Mouse (Mus musculus) adrenal gland, postnatal 25 days (tissue): ENCODE data around the gene Btg2. TPM values are rescaled to one million over a fixed set of nuclear protein-coding genes. Genes with fewer than 3 reads are reported as not detected.

Experiments
- DNase-seq: peaks from one replicate; pipeline ENCODE4 v3.0.0; 2021; ENCODE audit warnings: mixed read lengths
- total RNA-seq: library from RNA; stranded (reverse); gene quantifications from 2 replicates; pipeline ENCODE4 v1.2.3, GENCODE M21; 2021

Gene Btg2
- total RNA-seq, 1 experiment from 2014 or later = 18.1 TPM

DNA sequence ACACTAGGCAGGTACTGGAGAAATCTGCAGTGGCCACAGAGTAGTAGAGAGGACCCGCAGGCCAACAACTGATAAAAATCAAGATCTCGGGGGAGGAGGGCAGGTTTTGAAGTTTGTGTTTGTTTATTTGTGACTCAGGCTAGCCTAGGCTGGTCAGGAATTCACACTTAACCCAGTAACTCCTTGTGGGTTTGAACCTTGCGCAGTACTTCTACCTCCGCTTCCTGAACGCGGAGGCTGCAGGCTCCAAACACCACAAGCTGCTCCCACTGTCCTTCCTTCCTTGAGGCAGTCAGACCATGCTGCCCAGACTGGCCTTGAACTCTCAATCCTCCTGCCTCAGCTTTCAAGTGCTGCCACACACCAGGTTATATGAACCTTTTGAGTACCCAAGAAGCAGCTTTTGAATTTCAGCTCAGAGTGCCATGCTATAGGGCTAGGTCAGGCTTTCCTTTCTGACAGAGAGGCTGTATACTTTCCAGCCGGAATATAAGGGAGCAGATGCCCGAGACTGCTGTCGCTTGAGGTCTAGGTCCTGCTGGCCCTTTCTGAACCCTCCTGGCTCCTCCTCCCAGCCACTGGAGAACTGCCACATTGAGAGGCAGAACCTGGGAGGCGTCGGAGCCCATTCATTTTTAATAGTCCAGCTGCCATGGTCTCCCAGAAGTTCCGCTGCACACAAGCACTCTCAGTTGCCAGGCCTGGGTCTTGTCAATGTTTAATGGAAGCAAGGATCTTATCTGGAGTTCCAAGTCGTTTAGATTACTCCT is 19.2 kb upstream of the Btg2 start:
- DNase-seq = peak; percentile 43

DNA sequence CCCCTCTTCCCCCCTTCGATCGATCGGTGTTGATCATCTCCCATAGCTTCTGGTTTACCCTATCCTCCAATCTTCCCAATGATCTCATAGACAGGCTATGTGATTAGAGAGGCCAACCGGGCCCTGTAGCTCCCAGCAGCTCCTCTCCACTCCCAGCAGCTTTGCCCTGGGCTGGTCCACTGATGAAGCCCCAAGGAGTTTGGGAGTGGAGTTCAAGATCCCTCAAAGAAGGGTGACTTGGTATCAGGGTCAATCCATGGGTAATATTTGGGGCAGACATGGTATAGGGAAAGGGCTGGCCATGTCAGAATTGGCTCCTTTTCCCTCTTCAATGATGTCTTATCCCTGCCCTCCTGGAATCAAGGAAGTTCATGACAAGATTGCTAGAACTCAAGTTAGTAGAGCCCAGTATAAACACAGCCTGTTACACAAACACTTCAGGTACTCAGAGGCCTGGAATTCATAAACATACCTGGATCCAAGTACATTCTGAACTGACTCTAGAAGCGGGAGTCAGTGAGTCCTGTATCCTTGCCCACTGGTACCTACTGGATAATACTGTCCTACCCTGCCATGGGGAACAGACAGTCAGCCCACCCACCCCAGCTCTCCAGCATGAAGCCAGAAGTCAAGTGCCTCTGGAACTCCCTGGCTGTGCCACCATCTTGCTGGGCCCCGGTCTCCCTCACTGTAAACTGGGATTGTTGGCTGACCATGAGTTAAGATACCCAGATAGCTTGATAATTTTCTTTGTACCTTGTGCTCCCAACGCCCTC is 18.3 kb upstream of the Btg2 start:
- no peak for DNase-seq

DNA sequence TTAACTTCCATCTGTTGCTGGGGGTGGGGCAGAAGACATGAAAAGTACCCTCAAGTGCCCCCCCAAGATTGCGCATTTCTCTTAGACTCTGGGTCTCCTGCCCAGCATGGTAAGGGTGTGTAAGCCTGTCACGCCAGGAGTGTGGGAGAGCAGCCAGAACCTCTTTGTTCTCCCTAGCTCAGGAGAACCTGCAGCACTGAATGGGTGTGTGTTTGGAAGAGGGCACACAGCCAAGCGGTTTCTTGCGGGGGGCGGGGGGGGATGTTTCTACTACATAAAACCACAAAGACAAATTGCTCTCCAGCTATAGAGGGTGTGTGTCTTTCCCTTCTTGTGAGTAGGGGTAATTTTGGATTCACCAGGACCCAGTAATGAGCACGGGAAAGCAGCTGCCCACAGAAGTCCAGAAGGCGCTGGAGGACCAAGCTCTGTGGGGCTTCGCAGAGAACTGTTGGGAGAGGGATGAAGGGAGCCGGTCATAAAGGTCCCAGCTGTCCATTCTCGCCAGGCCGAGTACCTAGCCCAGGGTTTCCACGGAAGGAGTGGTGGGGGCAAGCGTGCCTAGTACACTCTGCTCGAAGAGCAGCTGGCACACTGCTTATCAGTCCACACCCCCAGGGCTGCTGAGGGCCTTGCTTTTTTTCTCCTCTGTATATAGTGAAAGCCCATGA is 17.5 kb upstream of the Btg2 start:
- DNase-seq = no peak

DNA sequence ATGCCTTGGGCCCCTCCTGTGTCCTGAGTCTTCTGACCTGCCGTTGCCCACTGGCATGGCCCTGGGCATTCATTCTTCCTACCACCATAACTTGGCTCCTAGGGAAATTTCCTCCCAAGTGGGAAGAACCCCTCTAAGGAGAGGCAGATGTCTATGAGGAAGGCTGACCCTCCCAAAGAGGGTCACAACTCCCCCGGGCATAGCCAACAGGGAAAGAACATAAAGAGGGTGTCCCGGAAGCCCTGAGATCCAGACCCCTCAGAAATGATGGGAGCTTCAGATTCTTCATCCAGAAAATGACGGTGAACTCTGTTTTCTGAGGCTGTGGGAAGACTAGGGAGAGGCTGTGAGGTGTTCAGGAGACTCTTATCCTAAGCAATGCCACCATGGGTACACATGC is 16.8 kb upstream of the Btg2 start:
- no peak for DNase-seq

DNA sequence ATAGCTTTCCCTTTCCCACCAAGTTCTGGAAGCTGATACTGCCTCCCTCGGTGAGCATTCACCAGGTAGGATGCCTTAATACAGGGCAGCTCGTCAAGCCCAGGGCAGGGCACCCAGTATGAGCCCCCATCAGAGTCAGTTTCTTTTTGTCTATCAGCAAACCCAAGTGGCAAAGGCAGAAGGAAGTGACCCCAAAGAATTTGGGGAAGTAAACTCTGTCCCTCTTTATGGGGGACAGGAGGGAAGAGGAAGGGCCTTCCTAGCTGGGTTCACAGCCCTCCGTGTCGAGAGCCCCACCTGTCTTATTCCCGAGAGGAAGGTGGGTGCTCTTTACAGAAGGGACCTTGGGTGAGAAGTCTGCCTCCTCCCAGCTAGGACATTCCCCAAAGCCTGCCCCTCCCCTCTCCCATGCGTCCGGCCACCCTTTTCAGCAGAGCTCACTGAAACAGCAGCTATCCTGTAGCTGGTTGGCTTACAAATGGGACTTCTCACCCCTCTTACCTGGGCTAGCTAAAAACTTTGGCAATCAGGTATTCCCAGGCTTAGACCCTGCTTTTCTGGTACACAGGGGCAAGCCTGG is 16.2 kb upstream of the Btg2 start:
- no peak for DNase-seq

DNA sequence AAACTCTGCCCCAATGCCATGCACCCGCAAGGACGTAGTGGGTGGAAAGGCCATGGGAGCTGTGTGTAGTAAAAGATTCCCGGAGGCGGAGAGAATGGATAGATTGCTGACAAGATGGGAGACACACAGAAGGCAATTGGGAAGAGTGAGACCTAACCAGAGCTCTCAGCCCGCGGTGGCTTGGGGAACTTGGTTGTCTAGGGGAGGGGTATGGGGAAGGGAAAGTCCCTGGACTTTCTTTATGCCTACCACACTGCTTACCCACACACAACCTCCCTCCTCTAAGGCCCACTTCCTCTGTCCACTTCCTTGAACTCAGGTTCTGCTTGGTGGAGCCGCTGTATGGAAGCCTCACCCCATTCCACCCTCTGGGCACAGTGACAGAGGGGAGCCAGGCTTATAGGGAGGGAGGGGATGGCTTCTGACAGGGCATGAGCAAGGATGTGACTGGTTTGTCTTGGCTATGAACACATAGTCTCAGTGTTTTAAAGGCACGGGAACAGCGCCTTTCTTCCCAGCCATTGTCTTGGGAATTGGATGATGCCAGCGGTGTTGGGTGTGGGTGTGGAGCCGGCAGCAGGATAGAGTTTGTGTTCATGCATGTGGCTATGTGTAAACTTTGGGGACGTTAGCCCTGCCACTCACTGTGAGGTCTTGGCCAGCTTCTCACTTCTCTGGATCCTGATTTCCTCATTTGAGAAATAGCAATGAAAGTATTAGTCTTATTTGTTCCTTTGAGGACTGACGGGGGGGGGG is 15.0 kb upstream of the Btg2 start:
- no peak for DNase-seq

DNA sequence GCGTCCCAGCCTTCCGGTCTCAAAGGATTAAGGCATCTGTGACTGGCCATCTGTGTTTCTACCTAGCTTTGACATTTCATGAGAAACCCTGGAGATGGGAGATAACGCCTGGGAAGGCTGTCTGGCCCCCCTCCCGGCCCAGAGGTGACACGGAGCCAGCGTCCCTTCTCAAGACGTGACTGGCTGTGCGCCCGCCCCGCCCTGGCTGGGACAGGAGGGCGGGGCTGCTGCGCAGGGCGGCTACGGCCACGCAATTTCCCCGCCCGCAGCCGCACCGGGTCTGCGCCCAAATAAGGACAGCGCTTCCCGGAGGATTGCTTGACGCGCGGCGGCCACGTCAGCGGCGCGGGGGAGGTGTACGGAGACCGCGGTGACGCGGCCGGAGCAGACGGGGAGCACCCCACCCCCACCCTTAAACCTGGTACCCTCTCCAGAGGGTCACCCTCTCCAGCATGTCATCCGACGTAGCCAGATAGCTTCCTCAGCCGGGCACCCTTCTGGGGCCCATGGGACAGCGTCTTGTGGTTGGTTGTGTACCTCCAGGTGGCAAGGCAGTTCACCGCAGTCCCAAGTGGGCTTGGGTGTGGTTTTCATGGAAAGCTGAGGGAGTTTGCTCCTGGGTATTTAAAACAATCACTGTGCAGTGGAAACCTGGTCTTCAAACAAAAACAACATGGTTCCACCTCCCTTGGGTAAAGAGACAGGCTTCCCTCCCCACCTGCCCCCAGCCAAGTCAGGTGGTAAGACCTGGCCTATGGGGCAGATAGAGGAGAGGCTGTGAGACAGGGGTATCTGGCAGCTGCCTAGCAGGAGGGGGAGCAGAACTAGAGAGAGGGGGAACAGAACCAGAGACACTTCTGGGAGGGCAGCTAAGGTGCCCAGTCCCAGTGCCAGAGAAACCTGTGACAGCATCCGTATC is 14.2 kb upstream of the Btg2 start:
- peak; percentile 96 for DNase-seq

DNA sequence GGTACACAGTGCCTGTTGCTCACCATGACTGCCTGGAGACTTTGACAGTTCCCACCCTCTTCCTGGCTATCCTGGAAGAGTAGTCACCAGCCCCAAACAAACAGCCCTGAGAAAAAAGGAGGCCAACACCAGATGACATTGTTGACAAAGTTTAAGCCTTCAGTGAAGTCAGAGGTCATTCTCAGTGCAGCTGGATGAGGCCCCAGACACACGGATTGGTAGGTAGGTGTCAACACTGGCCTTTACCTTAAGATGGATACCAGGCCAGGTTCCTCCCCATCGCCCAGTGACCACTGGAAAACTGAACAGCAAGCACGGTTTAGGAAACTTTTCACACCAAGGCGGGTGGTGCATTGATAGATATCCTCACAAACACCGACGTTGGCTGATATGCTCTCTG is 13.4 kb upstream of the Btg2 start:
- DNase-seq = no peak

DNA sequence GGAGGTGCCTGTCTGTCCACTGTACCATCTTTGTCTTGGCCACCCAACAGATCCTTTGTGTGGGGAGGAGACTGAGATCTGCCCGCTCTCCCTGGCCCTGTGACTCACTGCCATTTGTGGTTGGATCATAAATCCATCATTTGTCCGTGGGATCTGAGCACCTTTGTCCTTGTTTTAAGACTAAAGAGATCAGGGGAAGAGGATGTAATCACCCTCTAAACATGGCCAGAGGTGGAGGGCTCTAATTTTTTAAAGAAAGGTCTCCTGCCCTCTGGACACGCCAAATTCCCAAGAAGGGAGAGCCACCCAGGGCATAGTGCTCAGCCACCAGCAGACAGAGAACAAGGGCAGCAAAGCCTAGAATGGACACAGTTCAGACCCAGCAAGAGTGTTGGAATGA is 12.9 kb upstream of the Btg2 start:
- DNase-seq = no peak

DNA sequence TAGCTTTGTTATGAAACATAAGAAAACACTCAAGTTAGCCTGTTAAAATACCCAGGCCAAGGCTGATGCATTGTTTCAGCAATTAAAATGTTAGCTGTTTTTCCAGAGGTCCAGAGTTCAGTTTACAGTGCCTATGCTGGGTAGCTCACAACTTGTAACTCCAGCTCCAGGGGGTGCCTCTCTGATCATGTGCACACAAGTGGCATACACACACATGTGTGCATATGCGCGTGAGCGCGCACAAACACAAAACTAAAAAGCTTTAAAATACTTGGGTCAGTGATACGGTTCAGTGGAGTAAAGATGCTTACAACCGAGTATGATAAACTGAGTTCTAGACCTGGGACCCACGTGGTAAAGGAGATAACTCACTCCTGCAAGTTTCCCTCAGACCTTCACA is 10.2 kb upstream of the Btg2 start:
- DNase-seq = no peak

DNA sequence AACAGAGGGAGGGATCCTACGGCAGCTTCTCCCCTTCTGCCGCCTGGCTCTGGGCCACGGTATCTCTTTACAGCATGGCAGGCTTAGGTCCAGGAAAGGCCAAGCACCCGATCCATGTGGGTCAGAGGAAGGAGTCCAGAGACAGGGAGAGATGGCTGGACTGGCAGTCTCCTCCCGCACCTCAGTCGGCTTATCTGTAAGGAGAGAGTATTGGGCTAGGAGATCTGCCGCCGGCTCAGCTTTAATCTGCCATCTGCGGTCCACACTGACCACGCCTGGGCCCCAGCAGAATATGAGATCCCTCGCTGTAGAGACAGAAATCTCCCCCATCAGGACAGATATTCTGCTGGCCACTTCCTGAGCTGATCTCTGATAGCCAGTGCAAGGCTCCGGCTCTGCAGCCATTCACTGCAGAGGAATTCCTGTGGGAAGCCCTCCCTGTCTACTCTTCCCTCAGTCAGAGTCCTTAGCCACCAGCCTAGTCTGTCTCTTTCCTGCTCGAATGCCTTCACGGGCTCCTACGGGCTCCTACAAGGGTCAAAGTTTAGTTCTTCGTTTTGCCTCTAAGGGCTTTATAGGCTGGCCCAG is 8.0 kb upstream of the Btg2 start:
- no peak for DNase-seq

DNA sequence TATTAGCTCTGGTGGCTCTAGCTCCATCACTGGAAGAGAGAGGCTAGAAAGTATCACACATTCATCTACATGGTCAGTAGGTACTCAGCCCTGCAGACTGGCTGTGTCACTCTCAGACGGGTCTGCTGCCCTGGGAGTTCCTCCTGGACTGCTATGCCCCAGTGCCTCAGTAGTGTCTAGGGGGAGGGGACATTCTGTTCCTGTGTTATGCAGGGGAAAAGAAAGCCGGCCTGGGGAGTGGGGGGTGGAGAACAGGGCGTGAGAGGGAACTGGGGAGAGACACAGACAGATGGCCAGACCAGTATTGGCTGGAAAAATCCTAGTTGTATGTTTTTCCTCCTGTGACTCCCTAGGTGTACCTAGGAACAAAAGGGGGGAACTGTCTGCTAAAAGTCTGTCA is 7.1 kb upstream of the Btg2 start:
- DNase-seq = no peak

DNA sequence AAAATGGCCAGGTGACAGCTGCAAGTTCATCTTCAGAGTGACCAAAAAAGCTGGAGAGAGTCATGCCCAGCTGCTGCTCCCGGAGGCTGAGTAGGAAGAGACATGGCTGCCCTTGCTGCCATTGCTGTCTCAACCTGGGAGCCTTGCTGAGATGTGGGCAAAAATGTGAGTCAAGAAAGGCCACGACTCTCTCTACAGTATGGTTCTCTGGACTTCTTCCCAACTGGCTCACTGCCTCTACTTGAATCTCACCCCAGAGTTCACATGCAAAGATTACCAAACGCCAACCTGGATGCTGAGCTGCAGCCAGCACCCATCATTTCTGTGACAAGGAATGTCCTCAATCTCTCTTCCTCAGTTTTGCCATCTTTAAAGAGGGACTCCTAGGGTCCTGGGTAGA is 5.2 kb upstream of the Btg2 start:
- DNase-seq = no peak

DNA sequence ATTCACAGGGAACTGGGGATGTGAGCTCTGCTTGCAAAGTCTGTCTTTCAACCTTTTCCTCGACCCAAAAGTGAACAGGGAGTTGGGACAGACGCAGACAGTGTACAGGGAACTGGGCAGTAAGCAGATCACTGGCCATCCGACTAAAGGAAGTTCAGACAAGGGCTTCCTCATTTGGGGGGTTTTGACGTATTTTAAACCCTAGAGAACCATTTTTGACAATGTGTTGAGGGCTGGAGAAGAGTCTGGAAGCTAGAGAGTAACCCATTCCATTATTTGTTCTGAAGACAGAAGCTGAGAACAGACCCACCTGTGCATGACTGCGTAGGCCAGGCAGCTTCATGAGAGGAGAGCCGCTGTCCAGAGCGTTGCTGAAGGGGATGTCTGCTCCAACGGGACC is 4.8 kb upstream of the Btg2 start:
- DNase-seq = no peak

DNA sequence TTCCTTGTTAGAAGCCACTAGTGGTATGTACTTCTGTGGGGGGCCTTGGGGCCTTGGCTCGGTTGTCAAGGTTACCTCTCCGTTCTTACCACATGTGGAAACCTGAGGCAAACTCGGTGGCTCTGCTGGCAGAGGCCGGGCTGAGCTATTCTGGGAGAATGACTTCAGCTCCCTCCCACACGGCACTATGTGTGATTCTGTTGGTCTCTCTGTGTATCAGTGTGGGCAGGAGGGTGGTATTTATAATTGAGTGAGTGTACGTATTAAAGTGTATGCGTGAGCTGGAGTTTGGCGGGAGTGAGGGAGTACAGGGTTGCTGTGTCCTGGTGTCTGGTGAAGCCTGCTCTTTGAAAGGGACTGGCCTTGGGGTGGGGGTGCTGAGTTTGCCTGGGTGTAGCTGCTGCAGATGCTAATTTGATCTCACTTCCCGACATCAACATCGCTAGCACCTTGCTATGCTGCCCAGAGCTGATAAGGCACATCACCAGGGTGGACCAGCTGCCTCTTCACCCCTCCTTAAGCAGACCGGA is 4.1 kb upstream of the Btg2 start:
- peak; percentile 65 for DNase-seq

DNA sequence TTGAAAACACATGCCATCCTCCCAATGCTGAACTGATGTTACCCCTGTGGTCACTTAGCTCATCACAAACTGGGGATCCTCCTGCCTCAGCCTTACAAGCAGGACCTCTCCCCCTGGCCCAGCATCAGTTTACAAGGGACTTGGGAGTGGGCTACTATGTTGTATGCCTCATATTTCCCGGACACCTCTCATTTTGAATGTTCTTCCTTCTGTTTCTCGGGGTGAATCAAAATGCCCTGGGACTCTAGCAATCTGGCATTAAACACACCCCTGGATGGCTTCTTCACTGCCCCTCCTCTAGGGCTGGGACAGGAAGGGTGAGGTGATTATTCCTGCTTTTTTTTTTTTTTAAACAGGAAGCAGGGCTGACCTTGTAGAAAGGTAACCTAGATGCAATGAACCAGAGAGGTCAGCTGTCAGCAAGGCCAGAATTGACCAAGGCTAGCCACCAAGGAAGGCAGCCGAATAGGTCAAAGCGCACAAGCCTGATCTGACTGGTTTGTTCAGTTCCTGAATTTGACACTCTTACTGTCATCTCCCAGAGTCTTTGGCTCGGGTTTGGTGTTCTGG is 2.0 kb upstream of the Btg2 start:
- no peak for DNase-seq

DNA sequence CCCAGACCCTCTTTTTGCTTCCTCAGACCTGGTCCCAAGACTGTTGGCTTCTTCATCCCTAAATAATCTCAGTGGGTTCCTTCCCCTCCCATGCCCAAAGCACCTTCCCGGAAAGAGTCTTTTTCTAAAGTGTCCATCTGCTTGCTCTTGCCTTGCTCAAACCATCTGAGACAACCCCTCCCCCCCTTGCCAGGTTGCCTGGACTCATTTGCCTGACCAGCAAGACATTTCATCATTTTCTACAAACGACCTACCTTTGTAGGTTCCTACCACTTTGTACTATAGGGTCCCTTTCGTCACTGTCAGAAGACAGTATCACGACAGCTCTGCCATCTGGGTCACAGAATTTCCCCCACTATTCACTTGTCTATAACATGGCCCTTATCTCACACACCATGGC is 1.5 kb upstream of the Btg2 start:
- no peak for DNase-seq

DNA sequence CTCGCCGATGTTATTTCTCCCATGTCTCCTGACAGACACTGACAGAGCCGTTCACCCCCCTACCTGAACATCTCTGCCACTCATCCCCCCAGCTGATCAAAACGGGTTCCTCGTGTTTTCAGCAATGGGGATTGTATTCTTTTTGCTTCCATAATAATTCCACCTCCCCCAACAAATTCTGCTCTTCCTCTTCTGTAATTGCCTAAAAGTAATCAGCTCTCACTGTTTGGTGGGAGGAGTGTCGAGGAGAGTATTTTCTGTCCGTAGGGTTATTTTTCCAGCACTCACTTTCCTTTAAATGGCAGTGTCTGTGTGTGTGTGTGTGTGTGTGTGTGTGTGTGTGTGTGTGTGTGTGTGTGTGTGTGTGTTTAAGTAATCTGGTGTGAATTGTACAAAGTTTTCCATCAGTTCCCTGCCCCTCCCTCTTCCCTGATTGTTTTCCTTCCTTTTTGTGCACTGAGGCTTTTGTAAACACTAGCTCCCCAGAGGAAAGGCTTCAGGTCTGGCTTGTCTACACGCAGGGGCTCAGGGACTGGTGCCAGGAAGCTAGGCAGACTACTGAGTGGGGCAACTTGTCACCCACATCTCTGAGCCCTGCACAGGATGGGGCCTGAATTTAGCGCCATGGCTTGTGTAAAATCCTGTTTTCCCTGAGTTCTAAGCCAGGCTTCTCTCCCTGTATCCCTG is 700 bp upstream of the Btg2 start:
- peak; percentile 49 for DNase-seq

DNA sequence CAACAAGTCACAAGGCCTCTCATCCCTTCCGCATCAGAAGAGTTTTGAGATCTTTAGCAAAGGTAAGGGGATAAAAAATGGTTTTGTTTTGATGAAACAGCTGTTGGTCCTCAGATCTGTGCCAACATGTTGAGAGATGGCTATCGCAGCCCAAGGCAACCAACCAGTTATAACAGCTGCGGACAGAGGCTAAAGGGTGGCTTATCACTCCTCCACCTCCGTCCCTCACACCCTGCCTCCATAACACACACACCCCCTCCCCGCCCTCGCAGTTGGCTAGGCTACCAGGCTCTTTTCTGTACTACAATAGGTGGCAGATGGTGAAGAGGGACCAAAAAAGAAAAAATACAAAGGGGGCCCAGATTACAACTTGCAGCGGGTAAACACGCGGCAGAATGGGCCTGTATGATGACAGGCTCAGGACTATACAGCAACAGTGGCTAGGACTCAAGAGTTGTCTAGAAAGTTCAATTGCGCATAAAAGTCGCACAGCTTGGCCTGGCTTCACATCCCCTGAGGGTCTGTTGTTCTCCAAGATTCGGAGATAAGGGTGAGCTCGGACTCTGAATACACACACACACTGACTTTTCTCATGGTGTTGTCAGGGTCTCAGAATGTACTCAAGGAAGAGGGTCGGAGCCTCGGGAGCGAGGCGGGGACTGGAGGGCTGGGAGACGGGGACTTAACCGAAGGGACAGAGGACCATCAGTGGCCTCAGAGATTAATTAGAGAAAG is 692 bp downstream of the Btg2 start:
- no peak for DNase-seq
